ENCODE assay signal across 12 mouse cellular contexts in genomic region chr4:43021341-43021740, GRCm38 (mm10).
"Had no signal": no experiment of that assay in that cellular context is flagged by ENCODE, and none has a peak within 500 bp of the region (broad histone marks: within the 10 kb centered on the region; RNA-seq: fewer than 3 reads in every experiment).

No protein-coding gene starts in this region.

- H3K9me3 ChIP-seq: limb, embryonic 13.5 days; lung, embryonic 15.5 days; neural tube, embryonic 15.5 days had no signal

- DNase-seq: kidney, postnatal 10 days; left cerebral cortex, postnatal 4 days; lung, postnatal 14 days; midbrain, embryonic 14.5 days; right cerebral cortex, adult 18-20 months; right cerebral cortex, postnatal 25 days; thymus, postnatal 36 days had no signal

- H3K4me2 ChIP-seq: limb, embryonic 13.5 days; lung, embryonic 15.5 days; neural tube, embryonic 15.5 days had no signal

- H3K4me3 ChIP-seq: limb, embryonic 13.5 days; lung, embryonic 15.5 days; myocyte; neural tube, embryonic 15.5 days had no signal

- H3K27me3 ChIP-seq: limb, embryonic 13.5 days; lung, embryonic 15.5 days; neural tube, embryonic 15.5 days had no signal

- H3K9ac ChIP-seq: limb, embryonic 13.5 days; lung, embryonic 15.5 days; neural tube, embryonic 15.5 days had no signal

- H3K27ac ChIP-seq: limb, embryonic 13.5 days; lung, embryonic 15.5 days; macrophage; neural tube, embryonic 15.5 days had no signal
